Mouse (Mus musculus) lung, adult 2 months (tissue): ENCODE data around the gene Cadm1. TPM values are rescaled to one million over a fixed set of nuclear protein-coding genes. Genes with fewer than 3 reads are reported as not detected.

Experiments
- DNase-seq: peaks from one replicate; pipeline ENCODE4 v3.0.0; 2022
- H3K4me1 ChIP-seq: fragments of 200-500 bp; 2 replicates; pipeline ENCODE4 v1.6.1; 2011; ENCODE audit warnings: low read length; ENCODE audit not compliant: control insufficient read depth, insufficient read depth
- H3K4me3 ChIP-seq: fragments of 200-500 bp; replicated peaks from 2 replicates; pipeline ENCODE3; 2011; ENCODE audit warnings: low read depth, mild to moderate bottlenecking, control low read depth, low read length; ENCODE audit errors: extremely low read depth
- CTCF ChIP-seq: fragments of 200-500 bp; IDR thresholded peaks from 2 replicates; pipeline ENCODE4 v1.5.1; 2011; ENCODE audit warnings: mild to moderate bottlenecking, low read length, control low read depth; ENCODE audit not compliant: insufficient read depth
- POLR2A ChIP-seq: fragments of 200-500 bp; IDR thresholded peaks from 2 replicates; pipeline ENCODE4 v1.6.1; 2011; ENCODE audit warnings: low read depth, mild to moderate bottlenecking, control low read depth, low read length, borderline replicate concordance; ENCODE audit errors: extremely low read depth
- WGBS: fragments of 180-500 bp; shearing (Covaris S2); methylation state at CpG from one replicate; pipeline ENCODE4 v1.1.7; 2018; 5-methylcytosine and 5-hydroxymethylcytosine counted together
- polyA plus RNA-seq: library from polyadenylated mRNA; depleted of rRNA; stranded (reverse); fragments of >200 nt; gene quantifications from 2 replicates; pipeline ENCODE4 v1.2.3, GENCODE M21; 2012

Gene Cadm1
- polyA plus RNA-seq, 1 experiment, result 101 TPM

DNA sequence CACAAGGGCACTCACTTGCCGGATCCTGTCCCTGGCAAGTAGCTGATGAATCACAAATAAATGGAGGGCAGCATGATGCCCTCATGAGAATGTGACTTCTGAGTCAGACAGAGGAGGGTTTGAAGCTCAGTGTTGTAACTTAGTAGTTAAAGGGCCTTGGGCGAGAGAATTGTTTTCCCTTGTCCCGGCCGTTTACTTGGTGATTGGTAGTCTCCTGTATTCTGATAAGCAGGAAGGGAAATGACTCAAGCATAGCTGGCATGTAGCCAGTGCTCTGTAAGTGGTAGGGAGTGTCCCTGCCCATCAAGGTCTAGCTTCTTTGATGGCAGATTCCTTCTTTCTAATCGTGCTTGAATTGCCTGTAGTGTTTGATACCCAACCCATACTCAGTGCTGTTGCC is 59.9 kb downstream of the Cadm1 start:
- Histone ChIP-seq H3K4me1 (peaks cover 11% of the 10 kb centered on the region), H3K4me3 (no peak overlapping the region)
- TF ChIP-seq CTCF (no peak), POLR2A (no peak)
- WGBS, result 13% methylated on average over 5 of the region's 5 CpGs
- DNase-seq, result peak; percentile 65

DNA sequence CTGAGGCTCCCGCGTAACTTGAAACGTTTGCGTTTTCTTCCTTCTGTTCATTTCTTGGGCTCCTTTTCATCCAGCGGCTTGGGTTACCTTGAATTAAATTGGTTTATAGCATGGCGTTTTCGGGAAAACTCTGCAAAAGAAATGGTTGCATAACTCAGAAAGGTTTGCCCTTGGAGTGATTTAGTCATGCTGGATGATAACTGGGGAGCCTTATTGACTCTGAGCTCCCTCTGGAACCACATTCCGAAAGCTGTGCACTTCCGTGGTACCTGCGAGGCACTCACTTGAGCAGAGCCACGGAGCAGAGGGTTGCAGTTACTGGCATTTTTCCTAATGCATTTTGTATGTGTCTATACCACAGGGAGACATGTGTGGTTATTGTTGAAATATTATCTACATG is 71.6 kb downstream of the Cadm1 start:
- Histone ChIP-seq H3K4me3 (no peak overlapping the region), H3K4me1 (no peaks in the 10 kb centered on the region)
- no peak for DNase-seq
- no peak for TF ChIP-seq POLR2A
- TF ChIP-seq CTCF, result no peak
- 87% methylated on average over 11 of the region's 11 CpGs for WGBS

DNA sequence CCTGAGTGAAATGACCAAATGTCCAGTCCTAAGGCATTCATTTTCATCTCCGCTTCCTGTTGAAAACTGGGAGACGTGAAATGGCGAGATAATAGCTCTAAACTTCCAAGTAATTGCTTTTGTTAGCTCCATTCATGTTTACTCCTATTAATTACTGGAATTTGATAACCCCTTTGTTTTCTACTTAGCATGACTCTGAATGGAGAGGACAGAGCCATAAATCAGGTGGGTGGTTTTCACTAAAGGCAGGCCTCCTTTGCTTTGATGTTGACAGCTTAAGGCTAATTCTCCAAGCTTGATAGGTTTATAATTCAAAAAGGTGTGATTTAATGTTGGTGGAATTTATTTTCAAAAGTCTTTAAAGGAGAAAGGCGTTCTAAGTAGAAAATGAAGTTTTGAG is 74.0 kb downstream of the Cadm1 start:
- DNase-seq, result no peak
- TF ChIP-seq CTCF (no peak), POLR2A (no peak)
- Histone ChIP-seq H3K4me1 (no peaks in the 10 kb centered on the region), H3K4me3 (no peak overlapping the region)
- 75% methylated on average over 4 of the region's 4 CpGs for WGBS

DNA sequence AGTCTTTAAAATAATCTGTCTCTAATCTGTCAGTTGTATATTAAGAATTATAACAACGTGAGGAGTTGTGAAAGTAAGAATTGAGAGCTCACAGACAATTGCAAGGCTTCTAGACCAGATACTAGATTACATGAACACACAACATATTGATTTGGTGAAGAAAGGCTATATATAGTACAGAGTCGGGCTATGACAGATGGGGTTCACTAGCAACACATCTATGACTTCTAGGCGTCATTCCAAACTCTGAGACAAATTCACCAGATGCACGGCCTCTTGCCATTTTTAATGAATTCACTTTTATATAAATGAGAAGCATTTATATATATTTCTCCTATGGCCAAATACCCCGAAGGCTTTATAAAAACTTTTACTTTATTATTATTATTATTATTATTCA is 75.7 kb downstream of the Cadm1 start:
- TF ChIP-seq CTCF (no peak), POLR2A (no peak)
- WGBS, result 69% methylated on average over 5 of the region's 5 CpGs

DNA sequence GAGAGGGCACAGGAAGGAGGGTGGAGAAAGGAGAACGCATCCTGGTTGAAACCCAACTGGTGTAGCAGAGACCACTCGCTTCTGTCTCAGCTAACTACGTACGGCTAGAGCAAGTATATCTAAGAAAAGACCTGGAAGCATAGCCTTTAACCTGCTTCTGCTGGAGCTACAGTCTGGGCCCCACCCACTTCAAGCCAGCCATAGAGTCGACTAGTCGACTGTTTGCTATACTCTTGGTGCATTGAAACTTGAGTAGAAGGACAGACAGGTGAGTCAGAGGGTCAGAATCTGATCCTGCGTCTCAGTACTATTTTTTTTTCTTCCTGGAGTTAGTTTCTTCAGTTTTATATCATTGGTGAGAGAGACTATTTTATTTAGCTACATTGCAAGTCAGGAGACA is 78.5 kb downstream of the Cadm1 start:
- 65% methylated on average over 7 of the region's 7 CpGs for WGBS
- no peak for DNase-seq
- no peak overlapping the region for H3K4me3 ChIP-seq
- TF ChIP-seq POLR2A, result no peak
- TF ChIP-seq CTCF, result no peak
- H3K4me1 ChIP-seq, result peaks cover 6% of the 10 kb centered on the region; the same call in 1 of the 2 replicates

More for the DNA sequence above, 75.7 kb downstream of the Cadm1 start:
- Histone ChIP-seq H3K4me1 (peaks cover 3% of the 10 kb centered on the region; the same call in 1 of the 2 replicates), H3K4me3 (no peak overlapping the region)
- no peak for DNase-seq

DNA sequence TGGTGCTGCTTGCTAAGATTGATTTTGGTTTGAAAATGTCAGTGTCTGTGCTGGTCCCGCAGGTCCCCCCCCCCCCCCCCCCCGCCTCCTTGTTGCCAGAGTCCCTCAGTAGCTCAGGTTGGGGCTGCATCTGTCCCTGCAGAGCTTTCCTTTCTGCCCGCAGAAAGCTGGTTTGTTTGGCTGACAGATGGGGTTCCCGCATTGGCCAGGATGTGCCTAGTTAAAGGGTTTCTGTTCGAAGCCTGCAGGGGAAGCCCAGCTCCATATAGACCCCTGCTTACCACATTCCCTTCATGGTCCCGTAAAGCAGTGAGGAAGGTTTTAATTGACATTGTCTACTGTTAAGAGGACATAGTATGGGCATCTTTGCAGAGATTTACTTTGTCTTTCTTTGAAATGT is 78.9 kb downstream of the Cadm1 start:
- H3K4me3 ChIP-seq, result no peak overlapping the region
- WGBS, result 62% methylated on average over 6 of the region's 6 CpGs
- no peak for DNase-seq
- H3K4me1 ChIP-seq, result peaks cover 6% of the 10 kb centered on the region; the same call in 1 of the 2 replicates
- TF ChIP-seq CTCF, result no peak

DNA sequence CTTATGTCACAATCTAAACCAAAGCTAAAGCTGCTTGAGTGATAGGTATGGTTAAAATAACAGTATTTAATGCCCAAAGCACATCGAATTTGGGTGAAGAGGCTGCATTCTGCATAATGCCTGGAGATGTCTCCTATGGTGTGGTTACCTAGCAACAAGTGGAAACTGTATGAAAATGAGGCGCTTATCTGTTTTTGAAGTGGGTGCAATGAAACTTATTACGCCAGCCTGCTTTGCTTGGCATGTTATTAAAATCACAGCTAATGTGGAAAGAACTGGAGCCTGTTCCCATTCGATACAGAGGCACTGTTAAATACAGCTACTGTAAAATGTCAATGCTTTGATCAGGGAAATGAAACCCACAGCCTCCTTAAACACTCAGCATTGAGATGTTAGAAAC is 79.5 kb downstream of the Cadm1 start:
- Histone ChIP-seq H3K4me3 (no peak overlapping the region), H3K4me1 (peaks cover 6% of the 10 kb centered on the region; the same call in 1 of the 2 replicates)
- TF ChIP-seq POLR2A, result no peak
- TF ChIP-seq CTCF, result no peak
- DNase-seq, result no peak
- WGBS, result 69% methylated on average over 4 of the region's 4 CpGs

DNA sequence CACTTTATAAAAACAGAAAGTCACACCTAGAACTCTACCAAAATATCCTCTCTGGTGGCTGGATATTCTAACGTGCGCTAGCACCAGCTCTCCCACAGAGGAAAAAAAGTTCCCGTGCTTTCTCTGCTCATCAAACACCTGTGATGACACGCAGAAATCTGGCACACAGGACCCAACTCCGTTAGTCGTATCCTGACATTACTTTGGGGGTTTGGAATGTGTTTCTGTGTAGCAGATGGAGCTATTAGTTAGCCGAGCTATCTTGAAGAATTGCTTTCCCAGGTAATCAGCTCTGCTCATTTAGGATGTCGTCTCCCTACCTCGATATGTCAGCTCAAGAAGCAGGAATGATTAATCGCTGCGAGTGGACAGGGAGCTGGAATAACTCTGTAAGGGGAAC is 80.3 kb downstream of the Cadm1 start:
- Histone ChIP-seq H3K4me3 (no peak overlapping the region), H3K4me1 (peaks cover 9% of the 10 kb centered on the region)
- 70% methylated on average over 11 of the region's 11 CpGs for WGBS
- DNase-seq, result no peak
- no peak for TF ChIP-seq POLR2A
- no peak for TF ChIP-seq CTCF

DNA sequence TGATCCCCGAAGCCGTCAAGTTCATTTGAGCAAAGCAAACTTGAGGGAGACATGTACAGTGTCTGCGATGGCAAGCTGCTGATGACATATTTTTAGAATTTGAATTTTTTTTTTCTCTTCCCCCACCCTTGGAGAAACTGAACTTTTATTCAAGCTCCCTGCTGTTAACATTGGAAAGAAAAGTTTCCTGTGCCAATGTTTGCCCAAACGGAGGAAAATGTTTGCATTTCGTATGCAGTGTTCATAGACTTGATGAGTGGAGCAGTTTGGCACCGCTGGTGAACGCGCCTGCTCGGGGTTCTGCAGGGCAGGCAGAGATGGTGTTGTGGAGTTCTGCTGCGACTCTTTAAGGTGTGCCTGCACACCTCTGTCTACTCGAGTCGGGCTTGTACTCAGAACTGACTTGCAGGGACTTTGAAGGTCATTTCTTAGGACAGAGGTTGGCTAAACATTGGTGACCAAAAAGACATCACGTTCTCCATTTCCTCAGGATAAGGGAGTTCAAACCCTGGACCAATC is 83.0 kb downstream of the Cadm1 start:
- TF ChIP-seq POLR2A, result no peak
- TF ChIP-seq CTCF, result no peak
- H3K4me3 ChIP-seq, result no peak overlapping the region
- no peak for DNase-seq
- H3K4me1 ChIP-seq, result peaks cover 19% of the 10 kb centered on the region
- 69% methylated on average over 13 of the region's 13 CpGs for WGBS

DNA sequence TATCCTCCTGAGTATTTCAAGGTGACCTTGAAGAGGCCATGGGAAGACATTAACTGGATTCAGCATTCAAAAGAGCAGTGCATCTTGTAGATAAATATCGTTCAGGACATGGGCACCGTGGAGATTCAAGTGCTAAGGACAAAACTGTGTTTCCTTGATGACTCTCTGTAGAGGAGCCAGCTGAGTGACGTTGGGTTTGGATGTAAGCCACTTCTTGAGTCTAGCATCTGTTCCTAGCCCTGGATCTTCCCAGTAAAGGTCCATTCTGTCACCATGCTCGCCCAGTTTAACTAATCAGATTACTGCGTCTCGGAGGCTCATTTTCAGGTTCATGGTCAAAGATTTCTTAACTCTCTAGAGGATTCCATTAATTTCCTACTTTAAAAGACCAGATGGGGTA is 85.1 kb downstream of the Cadm1 start:
- no peak for DNase-seq
- 55% methylated on average over 6 of the region's 6 CpGs for WGBS
- Histone ChIP-seq H3K4me1 (peaks cover 20% of the 10 kb centered on the region), H3K4me3 (no peak overlapping the region)
- no peak for TF ChIP-seq CTCF
- no peak for TF ChIP-seq POLR2A

DNA sequence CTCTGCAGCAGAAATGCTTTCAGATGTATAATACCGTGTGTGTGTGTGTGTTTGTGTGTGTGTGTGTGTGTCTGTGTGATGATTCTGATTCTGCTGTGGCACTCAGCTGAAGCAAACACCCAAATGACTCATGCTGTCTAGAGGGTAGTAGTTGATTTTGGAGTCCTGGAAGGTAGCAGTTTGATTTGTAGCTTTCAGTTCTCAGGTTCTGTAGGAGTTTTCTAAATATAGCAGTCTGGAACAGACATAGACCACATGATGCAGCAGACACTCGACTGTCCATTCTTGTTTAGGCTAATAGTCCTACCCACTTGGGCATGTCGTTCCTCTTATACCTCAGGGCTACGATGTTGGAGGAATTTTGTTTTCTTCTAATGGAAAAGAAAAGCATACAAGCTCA is 86.4 kb downstream of the Cadm1 start:
- no peak for DNase-seq
- Histone ChIP-seq H3K4me1 (peaks cover 15% of the 10 kb centered on the region), H3K4me3 (no peak overlapping the region)
- 57% methylated on average over 4 of the region's 4 CpGs for WGBS
- TF ChIP-seq POLR2A (no peak), CTCF (no peak)
